Mouse (Mus musculus) myocyte (in vitro differentiated cells): ENCODE data around the gene Spopl. TPM values are rescaled to one million over a fixed set of nuclear protein-coding genes. Genes with fewer than 3 reads are reported as not detected.
A peak's percentile ranks its signal among the peaks of the same experiment; 100 is the strongest.

Source experiments
- H3K27me3 ChIP-seq: one replicate; pipeline ENCODE4 v1.6.1; 2011; ENCODE audit not compliant: control insufficient read depth, insufficient read depth, insufficient read length
- H3K36me3 ChIP-seq: one replicate; pipeline ENCODE4 v1.6.1; 2011; ENCODE audit not compliant: control insufficient read depth, insufficient read depth
- H3K4me2 ChIP-seq: one replicate; pipeline ENCODE4 v1.6.1; 2011; ENCODE audit warnings: low read depth, control low read depth
- H3K4me3 ChIP-seq: one replicate; pipeline ENCODE4 v1.5.1; 2011; ENCODE audit warnings: mild to moderate bottlenecking, control low read depth, moderate library complexity
- H3K79me2 ChIP-seq: one replicate; pipeline ENCODE4 v1.6.1; 2011; ENCODE audit not compliant: control insufficient read depth, insufficient read depth
- H3ac ChIP-seq: one replicate; pipeline ENCODE4 v1.6.1; 2011; ENCODE audit not compliant: control insufficient read depth, insufficient read length
- CEBPB ChIP-seq: IDR thresholded peaks from 2 replicates; pipeline ENCODE4 v1.6.1; 2011; ENCODE audit warnings: mild to moderate bottlenecking, moderate library complexity; ENCODE audit not compliant: poor library complexity, insufficient read depth, severe bottlenecking
- E2F4 ChIP-seq: IDR thresholded peaks from one replicate; pipeline ENCODE4 v1.6.1; 2011; ENCODE audit warnings: mild to moderate bottlenecking, control low read depth, moderate library complexity; ENCODE audit not compliant: insufficient read depth
- MAX ChIP-seq: IDR thresholded peaks from one replicate; pipeline ENCODE4 v1.6.1; 2011; ENCODE audit warnings: low read depth, mild to moderate bottlenecking, control low read depth
- MYOD1 ChIP-seq, 3 experiments: IDR thresholded peaks; one replicate each; pipeline ENCODE4 v1.6.1; 2011; ENCODE audit warnings: control low read depth in 2 of 3, low read depth in 2 of 3, mild to moderate bottlenecking in 2 of 3, moderate library complexity in 1 of 3; ENCODE audit not compliant: insufficient read length in 2 of 3, control insufficient read depth in 1 of 3
- MYOG ChIP-seq, 3 experiments: IDR thresholded peaks; one replicate each; pipeline ENCODE4 v1.6.1; 2011; ENCODE audit warnings: control low read depth in 2 of 3, low read depth in 2 of 3, mild to moderate bottlenecking in 2 of 3; ENCODE audit not compliant: insufficient read length in 2 of 3, control insufficient read depth in 1 of 3, insufficient read depth in 1 of 3
- POLR2A ChIP-seq: IDR thresholded peaks from one replicate; pipeline ENCODE4 v1.6.1; 2011; ENCODE audit warnings: low read depth, mild to moderate bottlenecking, control low read depth, moderate library complexity; ENCODE audit not compliant: insufficient read length
- POLR2AphosphoS2 ChIP-seq: IDR thresholded peaks from one replicate; pipeline ENCODE4 v1.6.1; 2011; ENCODE audit warnings: low read depth, control low read depth; ENCODE audit not compliant: insufficient read length
- REST ChIP-seq: IDR thresholded peaks from one replicate; pipeline ENCODE4 v1.6.1; 2011; ENCODE audit warnings: mild to moderate bottlenecking, control low read depth, moderate library complexity; ENCODE audit not compliant: insufficient read depth, insufficient read length
- SRF ChIP-seq: IDR thresholded peaks from one replicate; pipeline ENCODE4 v1.6.1; 2011; ENCODE audit warnings: low read depth; ENCODE audit not compliant: control insufficient read depth, insufficient read length
- TCF12 ChIP-seq: IDR thresholded peaks from one replicate; pipeline ENCODE4 v1.6.1; 2011; ENCODE audit warnings: mild to moderate bottlenecking, control low read depth; ENCODE audit not compliant: poor library complexity, insufficient read depth, severe bottlenecking
- TCF3 ChIP-seq: IDR thresholded peaks from one replicate; pipeline ENCODE4 v1.6.1; 2011; ENCODE audit warnings: low read depth, control low read depth; ENCODE audit not compliant: insufficient read length
- USF1 ChIP-seq: IDR thresholded peaks from one replicate; pipeline ENCODE4 v1.6.1; 2011; ENCODE audit warnings: low read depth, mild to moderate bottlenecking, control low read depth, moderate library complexity
- polyA plus RNA-seq: library from polyadenylated mRNA; unstranded; fragments of >200 nt; fragmentation: generic; extraction: Trizol; gene quantifications from one replicate; pipeline ENCODE4 v1.2.1, GENCODE M21; 2012; ENCODE audit warnings: missing spikeins

Spopl gene
- polyA plus RNA-seq, result 4.6 TPM

DNA sequence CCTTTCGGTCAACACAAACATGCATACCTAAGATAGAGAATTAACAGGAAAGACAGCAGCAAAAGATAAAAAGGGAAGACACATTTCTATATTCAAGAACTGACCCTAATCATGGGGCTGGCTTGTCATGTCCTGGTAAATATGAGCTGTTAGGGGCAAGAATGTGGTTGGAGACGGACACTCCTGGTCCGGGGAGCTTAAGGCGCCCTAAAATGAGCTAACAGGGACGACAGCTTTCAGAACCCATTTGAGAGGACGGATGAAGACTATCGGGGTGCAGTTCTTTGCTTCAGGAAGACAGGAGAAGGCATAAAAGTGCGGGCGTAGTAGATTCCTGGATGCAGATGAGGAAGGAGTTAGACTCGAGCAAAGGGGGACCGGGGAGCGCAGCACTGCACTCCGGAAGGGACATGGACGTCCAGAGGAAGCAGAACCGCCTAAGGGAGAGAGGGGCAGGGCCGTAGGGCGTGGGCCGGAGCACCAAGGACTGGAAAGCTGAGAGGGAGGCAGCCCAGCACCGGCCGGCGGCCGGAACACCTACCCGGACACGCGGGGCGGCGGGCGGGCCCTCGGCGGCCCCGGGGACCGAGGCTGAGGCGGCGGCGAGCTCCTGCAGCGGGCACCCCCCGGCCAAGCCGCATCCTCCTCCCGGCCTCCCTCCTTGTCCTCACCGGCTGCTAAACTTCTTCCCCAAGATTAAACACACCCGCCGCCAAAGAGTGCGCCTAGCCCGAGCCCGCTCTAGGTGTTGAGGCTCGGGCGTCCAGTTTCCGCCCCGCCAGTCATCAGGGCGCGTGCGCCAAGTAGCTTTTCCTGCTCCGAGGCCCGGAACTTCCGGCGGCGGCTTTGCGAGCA lies at the start of gene Spopl:
Gene Spopl (minus strand): TSS at position 805 of the 855 bp plus-strand sequence.
- peaks cover 46% of the 10 kb centered on the region for H3K79me2 ChIP-seq
- no peak for TF ChIP-seq CEBPB
- TF ChIP-seq MYOG (IDR thresholded peaks at IDR 0.05; ENCODE audit: control insufficient read depth in 1 of 3, insufficient read depth in 1 of 3, insufficient read length in 2 of 3, low read depth in 2 of 3), result no peak
- peak; percentile 23 for TF ChIP-seq POLR2AphosphoS2
- TF ChIP-seq POLR2A, result peak; percentile 64
- TF ChIP-seq SRF, result no peak
- TF ChIP-seq TCF3, result no peak
- no peak for TF ChIP-seq E2F4
- TF ChIP-seq REST, result no peak
- TF ChIP-seq MAX, result no peak
- TF ChIP-seq MYOD1 (IDR thresholded peaks at IDR 0.05; ENCODE audit: control insufficient read depth in 1 of 3, insufficient read length in 2 of 3, low read depth in 2 of 3), result no peak
- no peak for TF ChIP-seq USF1
- no peak for TF ChIP-seq TCF12

DNA sequence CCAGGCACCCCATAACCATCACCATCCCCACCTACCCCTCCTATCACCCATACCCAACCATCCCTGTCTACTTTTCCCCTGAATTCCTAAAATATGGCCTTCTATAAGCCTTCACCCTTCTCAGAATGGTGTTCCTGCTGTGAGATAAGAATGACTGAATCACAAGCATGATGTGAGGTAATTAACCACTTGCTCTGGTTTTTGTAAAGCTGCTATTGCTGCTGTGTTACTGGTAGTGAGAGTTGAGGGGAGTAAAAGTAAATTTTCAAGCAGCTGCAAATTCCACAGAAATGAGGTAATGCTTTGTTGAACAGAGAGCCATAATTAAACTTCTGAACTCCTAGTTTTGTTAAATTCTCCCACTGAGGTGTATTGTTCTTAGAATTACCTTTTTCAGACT lies 48.2 kb upstream of the Spopl start:
- Histone ChIP-seq H3K27me3 (no peaks in the 10 kb centered on the region), H3K79me2 (no peaks in the 10 kb centered on the region), H3K4me2 (no peak overlapping the region), H3K4me3 (no peak overlapping the region), H3K36me3 (no peaks in the 10 kb centered on the region), H3ac (no peak overlapping the region)
- TF ChIP-seq CEBPB, result no peak
- TF ChIP-seq POLR2A, result no peak

More for the DNA sequence above, at the start of gene Spopl:
- Histone ChIP-seq H3ac (peak within 1 kb of the TSS; percentile 43), H3K4me3 (peak within 1 kb of the TSS; percentile 83), H3K36me3 (no peaks in the 10 kb centered on the region), H3K27me3 (no peaks in the 10 kb centered on the region), H3K4me2 (peak within 1 kb of the TSS; percentile 88)

DNA sequence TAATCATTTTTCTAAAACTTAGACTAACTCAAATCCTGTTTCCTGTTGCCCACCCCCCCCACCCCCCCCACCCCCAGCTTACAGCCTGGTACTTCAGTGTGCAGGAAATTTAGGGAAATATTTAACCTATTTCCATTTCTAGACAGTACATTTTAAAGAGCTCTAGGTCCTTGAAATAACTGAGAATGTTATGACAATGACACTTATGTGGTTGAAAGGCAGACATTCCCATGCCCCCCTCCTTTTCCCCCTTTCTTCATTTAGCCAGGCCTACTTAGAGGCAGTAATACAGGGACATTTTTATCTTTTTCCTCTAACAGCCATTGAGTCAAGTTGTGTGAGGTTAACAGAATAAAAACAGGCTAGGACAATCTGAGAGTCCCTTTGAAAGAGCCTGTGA lies 46.1 kb upstream of the Spopl start:
- no peak overlapping the region for H3K4me2 ChIP-seq
- TF ChIP-seq MYOG (IDR thresholded peaks at IDR 0.05; ENCODE audit: control insufficient read depth in 1 of 3, insufficient read depth in 1 of 3, insufficient read length in 2 of 3, low read depth in 2 of 3) (no peak), MYOD1 (IDR thresholded peaks at IDR 0.05; ENCODE audit: control insufficient read depth in 1 of 3, insufficient read length in 2 of 3, low read depth in 2 of 3) (no peak), POLR2A (no peak), USF1 (no peak), CEBPB (no peak), MAX (no peak), SRF (no peak), REST (no peak), POLR2AphosphoS2 (no peak), TCF12 (no peak), E2F4 (no peak), TCF3 (no peak)
- no peak overlapping the region for H3ac ChIP-seq
- H3K79me2 ChIP-seq, result no peaks in the 10 kb centered on the region
- no peaks in the 10 kb centered on the region for H3K27me3 ChIP-seq
- H3K4me3 ChIP-seq, result no peak overlapping the region
- H3K36me3 ChIP-seq, result no peaks in the 10 kb centered on the region

DNA sequence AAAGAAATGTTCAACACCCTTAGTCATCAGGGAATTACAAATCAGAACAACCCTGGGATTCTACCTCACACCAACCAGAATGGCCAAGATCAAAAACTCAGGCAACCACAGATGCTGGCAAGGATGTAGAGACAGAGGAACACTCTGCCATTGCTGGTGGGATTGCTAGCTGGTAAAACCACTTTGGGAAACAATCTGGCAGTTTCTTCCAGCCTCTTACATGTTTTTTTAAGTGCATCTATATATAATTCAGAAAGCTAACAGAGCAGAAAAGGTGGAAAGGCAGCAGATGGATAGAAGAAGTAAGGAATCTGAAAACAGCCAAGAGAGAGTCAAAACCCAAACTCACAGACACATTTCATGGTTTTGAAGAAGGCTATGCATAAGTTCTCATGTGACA lies 33.5 kb upstream of the Spopl start:
- TF ChIP-seq REST (no peak), TCF3 (no peak), TCF12 (no peak), MYOG (IDR thresholded peaks at IDR 0.05; ENCODE audit: control insufficient read depth in 1 of 3, insufficient read depth in 1 of 3, insufficient read length in 2 of 3, low read depth in 2 of 3) (no peak), SRF (no peak), CEBPB (no peak), USF1 (no peak), POLR2A (no peak), MAX (no peak), POLR2AphosphoS2 (no peak), E2F4 (no peak), MYOD1 (IDR thresholded peaks at IDR 0.05; ENCODE audit: control insufficient read depth in 1 of 3, insufficient read length in 2 of 3, low read depth in 2 of 3) (no peak)
- Histone ChIP-seq H3ac (no peak overlapping the region), H3K4me2 (no peak overlapping the region), H3K36me3 (no peaks in the 10 kb centered on the region), H3K79me2 (no peaks in the 10 kb centered on the region), H3K27me3 (no peaks in the 10 kb centered on the region), H3K4me3 (no peak overlapping the region)
